21 mouse cellular contexts compared by ENCODE assay signal in the genomic region with DNA sequence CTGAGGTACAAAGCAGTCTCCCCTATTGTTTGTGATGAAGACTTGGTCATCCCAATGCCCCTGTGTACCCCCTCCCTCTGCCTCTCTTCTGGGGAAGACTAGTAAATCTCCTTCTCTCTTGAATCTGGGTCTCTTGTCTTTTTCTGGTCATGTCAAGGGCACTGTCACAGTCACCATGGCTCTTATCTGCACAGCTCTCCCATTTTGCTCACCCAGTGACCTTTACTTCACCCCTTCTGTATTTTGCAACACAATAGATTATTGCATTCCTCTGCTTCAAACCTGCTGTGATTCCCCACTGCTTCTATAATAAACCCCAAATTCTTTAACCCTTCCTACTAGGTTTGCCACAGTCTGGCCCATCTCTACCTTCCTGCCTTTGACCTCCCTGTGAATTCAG.
DNase-seq lines count a peak whose midpoint lies in the region; ATAC-seq and TF ChIP-seq lines count a peak whose summit lies in the region.
"Had no signal": no experiment of that assay in that cellular context is flagged by ENCODE, and none has a peak within 500 bp of the region (broad histone marks: within the 10 kb centered on the region; RNA-seq: fewer than 3 reads in every experiment).

No protein-coding gene starts in this region.

- H3K4me3 ChIP-seq in heart, embryonic 13.5 days, result no peak overlapping the region
- no peak overlapping the region for H3K4me3 ChIP-seq in liver, postnatal 0 days (ENCODE audit: low read depth, low read length)
- no peak overlapping the region for H3K4me3 ChIP-seq in liver, embryonic 11.5 days (ENCODE audit: low read depth, low read length)
- H3K4me3 ChIP-seq: gastrocnemius, adult 2 months; hindbrain, embryonic 15.5 days; intestine, embryonic 15.5 days; left cerebral cortex, adult 2 months; limb, embryonic 10.5 days; liver, embryonic 13.5 days; lung, embryonic 15.5 days; midbrain, embryonic 10.5 days had no signal

- H3K27ac ChIP-seq in heart, embryonic 13.5 days (replicated peaks), result peak overlapping the region; percentile 65
- no peak overlapping the region for H3K27ac ChIP-seq in liver, postnatal 0 days (ENCODE audit: low read depth)
- H3K27ac ChIP-seq in liver, embryonic 11.5 days (ENCODE audit: low read depth, low read length), result no peak overlapping the region
- H3K27ac ChIP-seq: gastrocnemius, adult 2 months; hindbrain, embryonic 15.5 days; intestine, embryonic 15.5 days; left cerebral cortex, adult 2 months; limb, embryonic 10.5 days; liver, embryonic 13.5 days; lung, embryonic 15.5 days; midbrain, embryonic 10.5 days; stomach, postnatal 0 days had no signal

- TF ChIP-seq EP300 in liver, postnatal 0 days (IDR thresholded peaks at IDR 0.05; ENCODE audit: low read depth), result no peak

- ATAC-seq in heart, embryonic 13.5 days (ENCODE audit: extremely low read depth, insufficient number of reproducible peaks, low FRiP score, low TSS enrichment), result no peak
- ATAC-seq in liver, postnatal 0 days, result peak; percentile 57; the same call in 1 of the 2 replicates
- no peak for ATAC-seq in liver, embryonic 11.5 days (replicated peaks; ENCODE audit: low FRiP score)
- no peak for ATAC-seq in activated CD4-positive, CD25-positive, alpha-beta regulatory T cell, adult 4 months
- ATAC-seq: intestine, embryonic 15.5 days had no signal

- H3K9ac ChIP-seq in heart, embryonic 13.5 days, result no peak overlapping the region
- H3K9ac ChIP-seq in liver, postnatal 0 days (replicated peaks), result no peak overlapping the region
- H3K9ac ChIP-seq in liver, embryonic 11.5 days (ENCODE audit: low read depth, low read length), result no peak overlapping the region
- H3K9ac ChIP-seq: hindbrain, embryonic 15.5 days; intestine, embryonic 15.5 days; liver, embryonic 13.5 days; lung, embryonic 15.5 days had no signal

- H3K9me3 ChIP-seq in heart, embryonic 13.5 days, result no peaks in the 10 kb centered on the region
- no peaks in the 10 kb centered on the region for H3K9me3 ChIP-seq in liver, postnatal 0 days (ENCODE audit: low read length)
- H3K9me3 ChIP-seq in liver, embryonic 11.5 days (ENCODE audit: control insufficient read depth, low read length), result no peaks in the 10 kb centered on the region
- H3K9me3 ChIP-seq: hindbrain, embryonic 15.5 days; intestine, embryonic 15.5 days; limb, embryonic 10.5 days; liver, embryonic 13.5 days; lung, embryonic 15.5 days; midbrain, embryonic 10.5 days had no signal

- peak; percentile 10 for DNase-seq in adrenal gland, postnatal 10 days
- DNase-seq in adrenal gland, adult 18-20 months (ENCODE audit: low spot score in 2 of 2), result no peak
- no peak for DNase-seq in heart, adult 8-10 months (ENCODE audit: low spot score)
- DNase-seq in liver, postnatal 0 days, result no peak
- DNase-seq in liver, embryonic 11.5 days (ENCODE audit: low spot score), result no peak
- peak; percentile 17 for DNase-seq in embryo, embryonic 11 days
- DNase-seq: cerebellum, adult 9-11 months; gastrocnemius, adult 2 months; kidney, postnatal 36 days; liver, embryonic 13.5 days; lung, postnatal 4 days; right cerebral cortex, adult 18-20 months had no signal

- no peak for TF ChIP-seq CTCF in liver, postnatal 0 days (IDR thresholded peaks at IDR 0.05; ENCODE audit: low read depth)

- no peaks in the 10 kb centered on the region for H3K27me3 ChIP-seq in heart, embryonic 13.5 days (replicated peaks)
- no peaks in the 10 kb centered on the region for H3K27me3 ChIP-seq in liver, postnatal 0 days (ENCODE audit: insufficient read depth, low read length)
- H3K27me3 ChIP-seq in liver, embryonic 11.5 days (replicated peaks; ENCODE audit: control insufficient read depth, insufficient read depth, low read length), result no peaks in the 10 kb centered on the region
- H3K27me3 ChIP-seq: hindbrain, embryonic 15.5 days; intestine, embryonic 15.5 days; liver, embryonic 13.5 days; lung, embryonic 15.5 days had no signal

- no peaks in the 10 kb centered on the region for H3K36me3 ChIP-seq in heart, embryonic 13.5 days
- H3K36me3 ChIP-seq in liver, postnatal 0 days (replicated peaks; ENCODE audit: insufficient read depth, low read length), result no peaks in the 10 kb centered on the region
- no peaks in the 10 kb centered on the region for H3K36me3 ChIP-seq in liver, embryonic 11.5 days (ENCODE audit: control insufficient read depth, insufficient read depth, low read length)
- H3K36me3 ChIP-seq: hindbrain, embryonic 15.5 days; intestine, embryonic 15.5 days; limb, embryonic 10.5 days; liver, embryonic 13.5 days; lung, embryonic 15.5 days; midbrain, embryonic 10.5 days had no signal

- no peak overlapping the region for H3K4me2 ChIP-seq in heart, embryonic 13.5 days
- no peak overlapping the region for H3K4me2 ChIP-seq in liver, postnatal 0 days (ENCODE audit: low read depth, low read length)
- no peak overlapping the region for H3K4me2 ChIP-seq in liver, embryonic 11.5 days
- H3K4me2 ChIP-seq: hindbrain, embryonic 15.5 days; intestine, embryonic 15.5 days; liver, embryonic 13.5 days; lung, embryonic 15.5 days had no signal

- peaks cover 32% of the 10 kb centered on the region for H3K4me1 ChIP-seq in heart, embryonic 13.5 days
- H3K4me1 ChIP-seq in liver, postnatal 0 days (ENCODE audit: insufficient read depth), result no peaks in the 10 kb centered on the region
- no peaks in the 10 kb centered on the region for H3K4me1 ChIP-seq in liver, embryonic 11.5 days (replicated peaks; ENCODE audit: control insufficient read depth, insufficient read depth, low read length)
- H3K4me1 ChIP-seq: hindbrain, embryonic 15.5 days; intestine, embryonic 15.5 days; limb, embryonic 10.5 days; liver, embryonic 13.5 days; lung, embryonic 15.5 days had no signal

Comparison
In these comparisons a context has a peak if more than half of its experiments do, and no peak if none do; other contexts are left out.
1. DNase-seq: peak in adrenal gland, postnatal 10 days (single experiment) and embryo, embryonic 11 days (single experiment); none in adrenal gland, adult 18-20 months (0 of 2), heart, adult 8-10 months (single experiment), liver, postnatal 0 days (single experiment) and liver, embryonic 11.5 days (single experiment).